Comparison of ENCODE assay signal across 17 mouse cellular contexts in genomic region chr4:48576361-48576760, GRCm38 (mm10). TPM values are rescaled to one million over a fixed set of nuclear protein-coding genes. Genes with fewer than 3 reads are reported as not detected.
"Had no signal": no experiment of that assay in that cellular context is flagged by ENCODE, and none has a peak within 500 bp of the region (broad histone marks: within the 10 kb centered on the region; RNA-seq: fewer than 3 reads in every experiment).

No protein-coding gene starts in this region.

- ATAC-seq: lung, postnatal 0 days; midbrain, embryonic 13.5 days; midbrain, embryonic 15.5 days had no signal

- H3K4me2 ChIP-seq: lung, embryonic 15.5 days; midbrain, embryonic 11.5 days; midbrain, embryonic 13.5 days; midbrain, embryonic 15.5 days; neural tube, embryonic 12.5 days; stomach, embryonic 15.5 days had no signal

- H3K27ac ChIP-seq: lung, embryonic 15.5 days; macrophage; midbrain, embryonic 13.5 days; midbrain, embryonic 15.5 days; neural tube, embryonic 12.5 days; stomach, embryonic 15.5 days; stomach, postnatal 0 days had no signal

- H3K9ac ChIP-seq: lung, embryonic 15.5 days; midbrain, embryonic 13.5 days; midbrain, embryonic 15.5 days; neural tube, embryonic 12.5 days; stomach, embryonic 15.5 days had no signal

- H3K27me3 ChIP-seq: lung, embryonic 15.5 days; midbrain, embryonic 13.5 days; midbrain, embryonic 15.5 days; neural tube, embryonic 12.5 days; stomach, embryonic 15.5 days had no signal

- DNase-seq: lung, adult 2 months; lung, postnatal 14 days; lung, postnatal 36 days; right cerebral cortex, postnatal 14 days; thymus, adult 2 months; thymus, postnatal 25 days; thymus, postnatal 4 days had no signal

- H3K4me3 ChIP-seq: lung, embryonic 15.5 days; megakaryocyte, embryonic 14.5 days; midbrain, embryonic 13.5 days; midbrain, embryonic 15.5 days; neural tube, embryonic 12.5 days; stomach, embryonic 15.5 days had no signal

- H3K36me3 ChIP-seq: lung, embryonic 15.5 days; midbrain, embryonic 13.5 days; midbrain, embryonic 15.5 days; neural tube, embryonic 12.5 days; stomach, embryonic 15.5 days had no signal

- H3K9me3 ChIP-seq: lung, embryonic 15.5 days; megakaryocyte, embryonic 14.5 days; midbrain, embryonic 13.5 days; midbrain, embryonic 15.5 days; neural tube, embryonic 12.5 days; stomach, embryonic 15.5 days had no signal

- H3K4me1 ChIP-seq: lung, embryonic 15.5 days; megakaryocyte, embryonic 14.5 days; stomach, embryonic 15.5 days had no signal

RNA-seq across cellular contexts. Expression of gene Tmeff1, which starts 8.6 kb away (rescaled TPM):
- polyA plus RNA-seq: macrophage had no signal
